Mouse (Mus musculus): ENCODE measurements around the gene Ctnna2. TPM values are rescaled to one million over a fixed set of nuclear protein-coding genes. Genes with fewer than 3 reads are reported as not detected.

Ctnna2 gene
- total RNA-seq (2021), result 10 to 100 TPM; 95.8 to 97.9 TPM

DNA sequence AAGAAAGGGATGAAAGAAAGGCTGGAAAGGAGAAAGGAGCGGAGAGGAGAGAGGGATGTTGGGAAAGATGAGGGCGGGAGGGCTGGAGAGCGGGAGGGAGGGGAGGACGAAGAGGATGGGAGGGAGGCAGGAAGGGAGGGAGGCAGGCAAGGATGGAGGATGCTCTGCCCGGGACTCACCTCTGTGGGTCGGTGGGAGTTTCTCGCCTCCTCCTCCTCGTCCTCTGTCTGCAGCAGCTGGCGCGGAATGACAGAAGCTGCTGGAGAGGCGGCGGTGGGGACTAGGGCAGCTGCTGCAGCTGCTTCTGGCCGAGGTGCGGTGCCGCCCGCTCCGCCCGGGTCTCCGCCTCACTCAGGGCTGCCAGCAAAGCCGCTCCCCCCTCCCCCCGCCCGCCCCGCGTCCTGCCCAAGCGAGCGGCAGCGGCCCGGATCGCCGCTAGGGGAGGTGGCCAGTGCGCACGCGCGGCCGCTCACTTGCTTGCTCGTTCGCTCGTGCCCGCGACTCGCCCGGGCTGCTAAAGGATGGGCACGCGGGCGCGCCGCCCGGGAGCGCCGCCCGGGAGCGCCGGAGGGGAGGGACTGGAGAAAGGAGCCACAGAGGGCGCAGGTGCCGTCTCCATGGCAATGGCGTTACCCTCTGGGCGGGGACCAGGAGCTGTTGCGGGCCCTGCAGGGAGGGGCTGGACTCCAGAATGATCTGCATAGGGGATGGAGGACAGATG is at the start of gene Ctnna2:
Ctnna2 (minus strand) TSS at position 459 of the 721 bp plus-strand sequence.
- DNase-seq (ENCODE audit: extremely low spot score in 1 of 2, low spot score in 1 of 2), result peak; percentile 91 to 92

DNA sequence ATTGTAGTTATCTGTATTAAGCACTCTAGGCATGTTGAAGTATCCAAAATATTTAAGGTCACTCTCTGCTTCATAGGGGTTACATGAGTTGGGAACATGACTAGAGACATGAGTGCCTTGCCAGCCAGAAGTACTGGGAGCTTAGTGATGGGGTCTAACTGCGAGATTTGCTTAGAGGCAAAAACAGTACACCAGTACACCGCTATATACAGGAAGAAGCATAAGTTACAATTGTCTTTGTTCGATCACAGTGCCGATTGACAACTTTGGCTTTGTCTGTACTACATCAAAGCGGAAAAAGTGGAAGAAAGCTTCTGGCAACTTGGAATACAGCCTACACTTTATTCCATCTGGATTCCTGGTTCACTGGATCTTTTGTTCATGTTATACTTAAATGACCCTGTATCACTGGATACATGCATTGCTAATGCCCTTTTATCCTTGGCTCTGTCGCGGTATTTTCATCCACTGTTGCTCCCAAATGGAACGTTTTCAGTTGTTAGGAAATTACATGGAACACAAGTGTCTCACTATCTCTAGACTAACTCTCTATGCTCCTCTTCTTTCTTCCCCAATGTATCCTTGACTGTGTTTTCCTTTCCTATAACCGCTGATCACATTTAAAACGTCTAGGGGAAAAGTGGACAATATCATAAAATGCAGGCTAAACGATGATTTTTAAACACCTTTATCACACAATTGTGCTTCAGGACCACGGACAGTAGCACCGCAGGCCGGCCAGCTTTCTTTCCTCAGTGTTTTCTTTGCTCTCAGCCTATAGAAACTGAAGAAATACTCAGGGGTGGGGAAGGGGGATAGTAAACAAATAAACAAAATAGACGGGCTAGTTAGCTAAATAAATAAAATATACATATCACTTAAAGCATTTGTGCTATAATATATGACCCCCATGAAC is 896 bp upstream of the Ctnna2 start:
- no peak for DNase-seq (ENCODE audit: extremely low spot score in 1 of 2, low spot score in 1 of 2)

DNA sequence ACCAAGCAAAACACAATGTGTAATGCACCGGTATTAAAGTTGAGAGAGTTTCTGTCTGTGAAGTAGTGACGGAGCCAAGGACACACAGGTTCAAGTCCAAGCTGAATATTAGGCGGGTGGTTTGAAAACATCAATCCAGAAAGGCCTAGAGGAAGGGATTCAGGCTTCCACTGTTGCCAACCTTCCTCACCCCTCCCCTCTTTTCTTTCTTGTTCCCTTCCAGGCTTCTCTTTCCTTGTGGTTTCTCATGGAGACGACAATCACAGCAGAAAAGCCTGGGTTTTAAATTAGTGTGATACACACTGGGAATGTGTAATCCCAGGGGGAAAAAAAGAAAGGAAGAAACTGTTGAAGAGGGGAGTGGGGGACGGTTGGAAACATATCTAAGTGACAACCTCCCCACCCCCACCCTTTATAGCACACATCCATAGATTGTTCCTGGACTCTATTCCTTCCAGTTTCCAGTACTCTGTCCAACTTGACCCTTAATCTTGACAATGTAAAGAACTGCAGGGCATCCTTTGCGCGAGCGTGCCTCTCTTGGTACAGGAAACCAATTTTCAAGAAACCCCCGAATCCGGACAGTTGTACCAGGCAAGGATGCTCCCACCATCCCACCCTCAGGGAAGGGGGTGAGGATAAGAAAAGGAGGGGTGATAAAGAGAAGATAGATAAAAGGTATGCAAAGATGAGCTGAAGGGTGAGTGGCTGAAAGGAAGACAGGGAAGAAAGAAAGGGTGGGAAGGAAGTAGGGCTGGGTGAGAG is 841 bp downstream of the Ctnna2 start:
- no peak for DNase-seq (ENCODE audit: extremely low spot score in 1 of 2, low spot score in 1 of 2)

DNA sequence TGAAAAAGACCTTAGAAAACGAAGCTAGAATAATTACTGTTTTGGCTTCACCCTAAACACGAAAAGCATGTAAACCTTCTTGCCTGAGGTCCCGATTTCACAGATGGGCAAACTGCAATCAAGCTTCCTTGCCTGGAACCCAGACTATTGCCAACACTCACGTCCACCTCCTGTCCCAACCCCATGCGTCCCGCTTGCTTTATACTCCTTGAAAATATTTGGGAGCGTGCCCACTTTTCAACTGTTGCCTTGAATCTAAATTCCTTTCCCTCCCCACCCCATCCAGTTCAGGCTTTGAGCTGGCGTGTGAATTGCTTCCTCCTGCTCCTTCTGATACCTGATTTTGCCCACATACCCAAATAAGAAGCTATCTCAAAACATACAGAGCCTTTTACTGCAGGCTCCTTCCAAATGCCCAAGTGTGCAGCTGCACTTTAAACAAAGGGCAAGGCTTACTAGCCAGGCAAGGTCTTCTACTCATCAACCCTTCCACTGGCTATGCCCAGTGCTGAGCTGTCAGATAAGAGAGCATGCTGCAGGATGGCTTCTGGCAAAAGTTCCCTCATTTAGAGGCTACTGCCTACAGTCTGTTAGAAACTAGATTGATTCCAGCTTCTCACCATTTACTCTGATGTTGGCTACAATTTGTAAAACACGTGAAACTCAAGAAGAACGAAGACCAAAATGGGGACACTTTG is 8.8 kb downstream of the Ctnna2 start:
- no peak for DNase-seq (ENCODE audit: extremely low spot score in 1 of 2, low spot score in 1 of 2)

DNA sequence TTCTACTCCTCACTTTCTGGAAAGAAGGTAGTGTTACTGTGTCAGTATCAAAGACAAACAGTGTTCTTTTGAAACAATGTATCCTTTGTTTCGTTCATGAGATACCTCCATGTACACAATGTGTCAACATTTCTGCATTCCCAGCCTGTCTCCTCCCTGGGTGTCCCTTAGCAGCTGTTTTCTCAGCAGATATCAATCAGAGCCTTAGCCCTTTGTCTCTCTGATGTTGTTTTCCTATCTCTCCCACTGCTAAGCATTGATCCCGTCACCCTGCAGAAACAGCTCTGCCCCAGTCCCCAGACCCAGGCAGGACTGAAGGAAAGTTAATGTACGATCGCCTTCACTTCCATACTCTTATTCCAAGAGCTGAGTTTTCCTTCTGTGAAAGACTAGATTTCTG is 9.7 kb downstream of the Ctnna2 start:
- no peak for DNase-seq (ENCODE audit: extremely low spot score in 1 of 2, low spot score in 1 of 2)

DNA sequence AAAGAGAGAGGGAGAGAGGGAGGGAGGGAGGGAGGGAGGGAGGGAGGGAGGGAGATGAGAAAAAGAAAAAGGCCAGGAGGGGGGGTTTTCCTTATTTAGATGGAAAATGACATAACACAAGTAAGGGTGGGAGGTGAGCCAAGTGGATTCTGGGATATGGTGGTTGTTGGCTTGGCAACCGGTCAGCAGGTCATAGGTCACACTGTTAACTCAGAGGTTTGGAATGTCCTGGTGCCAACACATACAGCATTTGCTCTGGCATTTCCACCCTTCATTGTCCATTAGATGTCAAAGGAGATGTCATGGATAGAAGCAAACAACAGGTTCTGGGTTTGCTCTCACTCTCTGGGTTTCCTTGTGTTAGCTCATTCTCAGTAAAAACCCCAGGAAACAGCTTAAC is 17.5 kb downstream of the Ctnna2 start:
- DNase-seq (ENCODE audit: extremely low spot score in 1 of 2, low spot score in 1 of 2), result no peak

DNA sequence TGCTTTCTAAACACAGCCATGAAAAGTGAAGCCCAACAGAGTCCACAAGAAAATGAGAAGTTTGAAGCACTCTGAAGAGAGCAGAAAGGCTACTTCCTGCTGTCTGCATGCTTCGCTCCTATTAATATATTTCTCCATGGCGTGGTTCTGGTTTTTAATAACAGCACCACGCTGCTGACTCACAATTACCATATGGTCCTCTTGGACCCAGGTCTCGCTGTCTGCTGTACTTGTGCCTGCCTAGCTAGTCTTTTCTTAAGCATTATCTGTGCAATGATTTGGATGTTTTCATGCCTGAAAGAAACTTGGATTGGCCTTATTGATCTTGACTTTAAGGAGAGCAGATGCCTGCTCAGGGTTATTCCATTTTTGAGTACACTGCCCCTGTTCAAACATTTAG is 28.2 kb downstream of the Ctnna2 start:
- no peak for DNase-seq (ENCODE audit: extremely low spot score in 1 of 2, low spot score in 1 of 2)

DNA sequence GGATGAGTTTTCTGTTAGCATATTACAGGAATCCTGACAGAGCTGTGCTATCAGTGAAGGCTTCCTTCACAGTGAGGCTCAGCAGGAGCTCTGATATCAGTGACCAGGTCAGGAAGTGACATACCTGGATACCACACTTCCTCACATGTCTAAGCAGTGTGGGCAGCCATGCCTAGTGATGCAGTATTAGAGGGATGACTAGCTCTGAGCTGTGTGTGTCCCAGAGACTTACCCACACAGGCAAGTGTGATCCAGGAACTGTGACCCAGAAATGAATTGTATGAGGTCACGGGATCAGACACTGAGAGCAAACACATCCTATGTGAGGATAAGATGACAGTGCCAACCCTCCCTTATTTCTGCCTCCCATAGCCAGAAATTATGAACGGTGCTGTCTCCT is 28.8 kb downstream of the Ctnna2 start:
- DNase-seq (ENCODE audit: extremely low spot score in 1 of 2, low spot score in 1 of 2), result no peak

DNA sequence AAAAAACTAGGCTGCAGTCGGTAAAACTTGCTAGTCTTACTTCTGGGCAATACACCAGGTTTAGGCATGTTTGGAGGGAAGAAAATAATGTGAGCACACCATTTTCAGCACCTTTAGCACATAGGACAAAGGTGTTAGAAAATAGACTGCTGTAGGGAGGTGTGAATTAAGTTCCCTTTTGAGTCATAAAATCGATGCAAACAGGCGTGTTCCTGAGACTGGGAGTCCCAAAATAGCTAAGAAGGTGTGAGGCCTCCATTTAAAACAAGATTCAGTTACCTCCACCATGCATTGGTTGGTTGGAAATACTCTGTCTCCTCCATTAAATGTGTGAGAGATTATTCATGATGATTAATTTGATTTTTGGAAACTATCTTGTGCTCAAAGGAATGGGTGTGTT is 50.1 kb downstream of the Ctnna2 start:
- no peak for DNase-seq (ENCODE audit: extremely low spot score in 1 of 2, low spot score in 1 of 2)

DNA sequence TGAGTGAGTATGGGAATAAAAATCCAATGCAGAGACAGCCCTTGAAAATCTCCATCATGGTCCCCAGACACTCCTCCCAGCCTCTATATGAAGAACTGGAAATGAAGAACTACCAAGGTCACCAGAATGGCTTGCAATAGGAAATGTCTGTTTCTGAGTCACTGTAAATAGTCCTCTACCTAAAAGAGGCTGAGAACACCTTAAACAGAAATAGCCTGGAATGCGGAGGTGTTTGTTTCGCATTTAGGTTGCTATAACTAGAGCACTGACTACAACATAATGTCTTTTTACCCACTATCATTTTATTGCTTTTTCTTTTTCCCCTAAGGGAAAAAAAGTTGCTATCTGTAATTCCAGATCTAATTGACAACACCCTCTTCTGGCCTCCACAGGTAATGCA is 106.3 kb downstream of the Ctnna2 start:
- no peak for DNase-seq (ENCODE audit: extremely low spot score in 1 of 2, low spot score in 1 of 2)

DNA sequence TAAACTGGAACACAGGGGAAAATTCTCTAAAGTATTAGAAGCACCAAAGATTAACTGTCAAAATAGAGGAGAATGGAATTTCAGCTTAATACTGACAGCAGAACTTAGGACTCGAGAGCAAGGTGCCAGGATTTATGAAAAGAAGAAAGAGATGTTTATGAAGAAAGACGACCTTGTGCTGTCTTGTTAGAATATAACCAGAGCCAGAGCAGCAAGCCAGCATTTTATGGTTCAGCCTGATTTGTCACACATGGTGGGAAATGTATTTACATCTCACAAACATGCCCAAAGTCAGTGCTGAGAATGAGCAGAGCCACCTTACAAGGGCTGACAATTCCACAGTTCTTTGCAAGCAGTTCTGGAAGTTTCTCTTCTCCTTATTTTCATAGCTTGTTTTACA is 110.2 kb downstream of the Ctnna2 start:
- no peak for DNase-seq (ENCODE audit: extremely low spot score in 1 of 2, low spot score in 1 of 2)

DNA sequence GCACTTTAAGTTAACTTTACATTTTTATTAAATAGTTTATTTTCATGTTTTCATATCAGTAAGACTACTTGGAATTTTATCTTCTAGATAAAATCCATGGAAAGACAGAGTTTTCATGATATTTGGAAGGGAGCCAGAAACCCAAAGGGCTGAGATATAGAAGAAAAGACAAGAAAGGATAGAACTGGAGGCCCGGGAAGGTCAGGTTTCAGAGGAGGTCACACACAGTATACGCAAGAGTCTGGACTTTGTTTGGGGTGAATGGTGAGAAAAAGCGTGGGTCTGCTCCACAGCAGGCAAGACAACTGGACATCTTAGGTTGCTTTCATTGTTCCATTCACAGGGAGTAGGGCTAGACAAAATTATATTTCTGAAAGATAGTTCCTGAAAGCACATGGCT is 111.4 kb downstream of the Ctnna2 start:
- no peak for DNase-seq (ENCODE audit: extremely low spot score in 1 of 2, low spot score in 1 of 2)

DNA sequence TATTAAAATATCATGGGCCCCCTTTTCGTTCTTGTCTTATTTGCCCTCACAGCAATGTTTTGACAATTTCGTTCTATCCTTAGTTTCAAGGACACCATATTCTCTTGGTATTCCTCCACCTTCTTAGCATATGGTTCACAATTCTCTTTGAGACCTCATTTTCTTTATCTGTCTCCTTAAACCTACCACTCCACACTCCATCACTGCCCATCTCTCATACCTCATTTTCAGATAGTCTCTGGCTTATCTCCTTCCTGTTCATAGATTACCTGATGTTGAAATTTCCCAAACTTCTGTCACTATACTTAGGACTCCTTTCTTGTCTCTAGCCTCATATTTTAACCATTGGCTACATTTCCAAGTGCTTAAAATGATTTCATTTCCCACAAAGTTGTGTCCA is 116.1 kb downstream of the Ctnna2 start:
- no peak for DNase-seq (ENCODE audit: extremely low spot score in 1 of 2, low spot score in 1 of 2)

DNA sequence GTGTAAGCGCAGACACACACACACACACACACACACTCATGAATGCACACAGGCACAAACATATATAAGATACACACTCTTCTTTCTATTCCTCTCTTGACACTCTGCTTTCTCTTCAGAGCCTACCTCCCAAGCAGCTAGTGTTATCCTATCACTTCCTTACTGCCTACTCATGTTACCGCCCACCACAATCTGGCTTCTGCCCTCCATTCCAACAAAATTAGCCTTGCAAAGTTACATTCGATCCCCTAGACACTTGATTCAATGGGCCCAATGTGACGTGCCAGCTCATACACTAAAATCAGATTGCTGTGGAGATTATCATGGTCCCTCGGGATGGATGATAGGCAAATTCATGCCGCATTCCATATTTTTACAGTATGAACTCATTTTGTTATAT is 116.7 kb downstream of the Ctnna2 start:
- no peak for DNase-seq (ENCODE audit: extremely low spot score in 1 of 2, low spot score in 1 of 2)

DNA sequence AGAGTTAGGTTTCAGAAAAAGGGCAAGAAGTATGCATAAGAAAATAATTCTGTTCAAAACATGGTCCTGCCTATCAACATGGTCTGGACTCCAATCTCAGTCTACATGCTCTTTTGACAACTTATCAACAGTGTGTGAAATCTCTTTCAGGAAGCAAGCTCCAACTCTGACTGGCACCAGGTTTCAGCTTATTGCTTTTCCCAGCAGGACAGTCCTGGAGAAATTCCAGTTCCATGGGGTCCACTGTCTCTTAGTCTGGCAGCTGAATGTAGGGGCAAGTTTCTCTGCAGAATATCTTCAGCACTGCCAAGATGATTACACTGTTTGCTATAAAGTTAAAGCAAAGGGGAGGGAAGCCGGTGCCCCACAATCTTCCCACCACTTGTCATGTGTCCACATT is 130.1 kb downstream of the Ctnna2 start:
- DNase-seq (ENCODE audit: extremely low spot score in 1 of 2, low spot score in 1 of 2), result no peak

DNA sequence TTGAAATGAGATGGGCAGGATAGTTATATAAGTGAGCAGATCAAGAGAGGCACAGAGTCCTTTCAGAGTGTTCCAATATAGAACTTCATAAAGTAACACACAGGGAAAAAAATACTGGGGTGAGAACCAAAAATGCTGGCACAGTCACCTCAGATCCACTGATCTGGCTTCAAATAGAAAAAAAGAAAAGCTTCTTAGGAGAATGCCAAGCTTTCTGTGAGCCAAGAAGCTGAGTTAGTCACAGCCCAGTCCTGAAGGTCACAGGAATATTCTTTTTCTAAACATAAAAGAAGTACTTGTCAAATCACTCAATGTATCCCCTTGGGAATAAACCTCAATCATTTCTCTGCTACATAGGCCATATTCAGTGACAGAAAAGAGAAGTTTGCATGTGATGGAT is 130.7 kb downstream of the Ctnna2 start:
- no peak for DNase-seq (ENCODE audit: extremely low spot score in 1 of 2, low spot score in 1 of 2)

DNA sequence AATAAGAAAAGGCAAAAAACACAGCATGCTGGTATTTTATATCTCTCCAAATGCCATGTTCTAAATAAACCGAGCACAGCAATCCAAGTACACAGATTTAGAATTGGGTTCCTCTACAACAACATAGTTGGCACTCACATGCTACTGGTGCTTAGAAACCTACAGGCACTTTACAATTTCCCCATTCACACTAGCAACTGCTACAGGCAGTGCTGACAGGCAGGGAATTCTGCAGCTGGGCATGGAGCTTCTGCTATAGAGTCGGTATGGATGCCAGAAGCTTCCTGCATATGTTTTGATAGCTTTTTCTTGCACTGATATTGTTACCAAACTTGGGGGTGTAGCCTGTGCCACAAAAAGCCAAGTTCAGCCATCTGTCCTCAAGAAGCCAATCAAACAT is 131.8 kb downstream of the Ctnna2 start:
- no peak for DNase-seq (ENCODE audit: extremely low spot score in 1 of 2, low spot score in 1 of 2)

DNA sequence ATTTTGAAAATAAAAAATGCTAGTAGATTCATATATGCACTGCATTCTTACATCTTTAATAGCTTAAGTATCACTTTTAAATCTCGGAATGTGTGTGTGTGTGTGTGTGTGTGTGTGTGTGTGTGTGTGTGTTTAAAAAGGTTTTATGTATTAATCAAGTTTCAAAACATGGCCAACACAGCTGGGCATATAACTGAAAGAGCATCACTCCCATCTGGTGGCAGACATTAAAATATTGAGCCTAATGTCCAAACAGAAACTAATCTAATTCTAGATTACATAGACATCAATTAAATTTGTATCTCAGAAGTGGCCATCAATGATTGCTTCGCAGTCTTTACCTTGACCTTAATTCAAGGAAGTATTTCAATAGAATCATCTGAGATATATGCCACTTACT is 140.4 kb downstream of the Ctnna2 start:
- no peak for DNase-seq (ENCODE audit: extremely low spot score in 1 of 2, low spot score in 1 of 2)

DNA sequence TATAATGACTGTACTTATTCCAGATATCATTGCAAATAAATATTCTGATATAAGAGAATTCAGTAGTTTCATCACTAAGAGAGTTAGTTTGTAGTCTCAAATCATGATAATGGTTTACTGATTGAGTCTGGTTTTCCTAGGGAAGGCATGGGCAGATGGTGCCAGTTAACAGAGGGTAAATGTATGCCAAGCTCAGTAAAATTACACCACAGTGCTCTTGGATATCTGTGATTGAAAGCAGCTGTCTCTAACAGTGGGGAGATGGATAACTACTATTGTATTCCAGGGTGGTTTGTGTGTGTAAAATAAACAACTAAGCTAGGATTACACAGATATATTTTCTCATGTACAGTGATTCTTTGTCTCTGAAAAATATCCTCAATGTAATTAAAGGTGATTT is 140.8 kb downstream of the Ctnna2 start:
- DNase-seq (ENCODE audit: extremely low spot score in 1 of 2, low spot score in 1 of 2), result no peak

DNA sequence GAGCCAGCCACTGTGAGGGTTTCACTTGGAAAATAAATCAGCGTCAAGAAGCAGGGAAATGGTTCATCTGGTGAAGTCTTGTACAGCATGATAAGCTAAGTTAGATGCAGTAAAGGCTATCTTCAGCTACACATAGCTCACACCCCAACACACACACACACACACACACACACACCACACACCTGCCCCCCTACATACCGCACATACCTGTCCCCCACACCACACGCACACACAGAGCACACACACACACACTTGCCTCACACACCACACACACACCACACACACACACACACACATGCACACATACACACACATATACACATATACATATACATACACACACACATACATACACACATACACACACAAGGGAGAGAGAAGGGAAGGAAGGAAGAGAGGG is 142.0 kb downstream of the Ctnna2 start:
- no peak for DNase-seq (ENCODE audit: extremely low spot score in 1 of 2, low spot score in 1 of 2)

DNA sequence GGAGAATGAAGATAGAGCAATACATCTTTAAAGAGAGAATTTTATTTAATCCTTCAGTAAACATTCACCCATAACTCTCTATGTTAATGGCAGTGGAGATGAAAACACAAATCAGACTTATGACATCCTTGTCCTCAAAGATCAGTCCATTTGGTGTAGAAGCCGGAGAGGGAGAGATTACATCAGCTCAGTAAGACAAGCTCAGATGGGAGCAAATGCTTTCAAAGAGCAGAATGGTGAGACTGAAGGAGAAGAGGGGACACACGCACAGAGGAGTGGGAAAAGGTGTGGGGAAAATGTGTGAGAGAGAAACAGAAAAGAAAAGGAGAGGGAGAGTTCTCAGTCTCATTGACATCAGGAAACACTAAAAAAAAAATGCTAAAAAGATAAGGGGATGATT is 144.8 kb downstream of the Ctnna2 start:
- no peak for DNase-seq (ENCODE audit: extremely low spot score in 1 of 2, low spot score in 1 of 2)
